20 mouse cellular contexts compared by ENCODE assay signal in the genomic region with DNA sequence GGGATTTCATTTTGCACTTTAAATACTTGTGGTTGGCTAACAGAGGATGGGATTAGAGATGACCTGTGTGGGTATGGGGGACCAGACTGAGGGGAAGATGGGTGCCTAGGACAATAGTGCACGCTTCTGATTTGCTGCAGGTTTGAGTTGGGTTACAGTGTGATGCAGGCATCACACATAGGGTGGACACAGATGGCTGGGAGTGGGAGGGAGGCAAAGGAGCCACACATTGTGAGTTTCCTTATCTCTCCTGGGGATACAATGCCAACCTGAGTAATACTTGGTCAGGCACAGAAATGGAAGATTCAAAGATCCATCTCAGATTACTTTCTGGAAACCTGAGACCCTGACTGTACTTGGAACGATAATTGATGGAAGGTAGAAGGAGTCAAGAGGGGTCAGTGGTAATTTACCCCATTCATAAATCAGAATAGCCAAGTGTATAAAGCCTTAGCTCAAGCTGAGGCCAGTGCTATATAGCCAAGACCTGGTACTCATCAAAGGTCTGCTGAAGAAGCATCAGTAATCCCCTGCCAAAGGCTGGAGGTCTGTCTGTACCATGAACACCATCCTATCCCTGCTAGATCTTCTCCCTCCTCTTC.
"Had no signal": no experiment of that assay in that cellular context is flagged by ENCODE, and none has a peak within 500 bp of the region (broad histone marks: within the 10 kb centered on the region; RNA-seq: fewer than 3 reads in every experiment).

No protein-coding gene starts in this region.

- H3K4me2 ChIP-seq: limb, embryonic 12.5 days; limb, embryonic 15.5 days; liver, embryonic 11.5 days; lung, embryonic 14.5 days; neural tube, embryonic 12.5 days; stomach, embryonic 15.5 days had no signal

- H3K27ac ChIP-seq: limb, embryonic 12.5 days; limb, embryonic 15.5 days; liver, embryonic 14.5 days; macrophage; midbrain, embryonic 10.5 days; neural tube, embryonic 12.5 days; stomach, embryonic 15.5 days had no signal

- DNase-seq: kidney, adult 9 months; kidney, postnatal 25 days; left cerebral cortex, postnatal 4 days; liver, postnatal 0 days; lung, embryonic 14.5 days; midbrain, embryonic 14.5 days; retina, postnatal 1 day; right cerebral cortex, postnatal 25 days; spleen, adult 18-20 months; thymus, postnatal 25 days had no signal

- H3K4me3 ChIP-seq: limb, embryonic 12.5 days; limb, embryonic 15.5 days; midbrain, embryonic 10.5 days; neural tube, embryonic 12.5 days; stomach, embryonic 15.5 days had no signal

- H3K36me3 ChIP-seq: limb, embryonic 12.5 days; limb, embryonic 15.5 days; midbrain, embryonic 10.5 days; neural tube, embryonic 12.5 days; stomach, embryonic 15.5 days had no signal

- H3K9me3 ChIP-seq: limb, embryonic 15.5 days; midbrain, embryonic 10.5 days; stomach, embryonic 15.5 days had no signal

- H3K4me1 ChIP-seq: limb, embryonic 12.5 days; limb, embryonic 15.5 days; midbrain, embryonic 10.5 days; neural tube, embryonic 12.5 days; stomach, embryonic 15.5 days had no signal

- ATAC-seq: intestine, postnatal 0 days; liver, postnatal 0 days; lung, postnatal 0 days had no signal

- H3K9ac ChIP-seq: limb, embryonic 12.5 days; limb, embryonic 15.5 days; liver, embryonic 14.5 days; liver, postnatal 0 days; lung, embryonic 14.5 days; neural tube, embryonic 12.5 days; stomach, embryonic 15.5 days had no signal

- H3K27me3 ChIP-seq: limb, embryonic 15.5 days; neural tube, embryonic 12.5 days; stomach, embryonic 15.5 days had no signal
